Mouse (Mus musculus): ENCODE data around the gene Acvr1c. TPM values are rescaled to one million over a fixed set of nuclear protein-coding genes. Genes with fewer than 3 reads are reported as not detected.

The Acvr1c gene
- polyA plus RNA-seq (2014; fragmentation: Nextera tagmentation; extraction: Ambion mirVana): 0.58 and 0.63 TPM in 2 replicates

GRCm38 (mm10) chr2:58357414-58358131 is at the start of gene Acvr1c:
Gene Acvr1c (minus strand): TSS chr2:58357895.
- 1% methylated on average over 61 of the region's 65 CpGs for WGBS
- H3K27me3 ChIP-seq (ENCODE audit: control insufficient read depth, insufficient read depth, low read length): peaks cover 31% of the 10 kb centered on the region
- ATAC-seq (ENCODE audit: low FRiP score) (peak; percentile 84), DNase-seq (ENCODE audit: low spot score) (peak; percentile 35)
- H3K4me2 ChIP-seq (replicated peaks): peak within 1 kb of the TSS; percentile 100
- H3K27ac ChIP-seq: no peak within 1 kb of the TSS
- H3K9ac ChIP-seq: peak within 1 kb of the TSS; percentile 62
- no peaks in the 10 kb centered on the region for H3K9me3 ChIP-seq (ENCODE audit: control insufficient read depth, low read length)
- H3K4me3 ChIP-seq (replicated peaks; ENCODE audit: low read length): peak within 1 kb of the TSS; percentile 63
- no peaks in the 10 kb centered on the region for H3K36me3 ChIP-seq (replicated peaks; ENCODE audit: control insufficient read depth, insufficient read depth)
- peaks cover 13% of the 10 kb centered on the region for H3K4me1 ChIP-seq (replicated peaks; ENCODE audit: control insufficient read depth, insufficient read depth, low read length)

GRCm38 (mm10) chr2:58403481-58403880 is 45.8 kb upstream of the Acvr1c start:
- WGBS: 94% methylated on average over 2 of the region's 2 CpGs

GRCm38 (mm10) chr2:58388601-58389000 is 30.9 kb upstream of the Acvr1c start:
- Histone ChIP-seq H3K4me3 (replicated peaks; ENCODE audit: low read length) (no peak overlapping the region), H3K9ac (no peak overlapping the region), H3K4me1 (replicated peaks; ENCODE audit: control insufficient read depth, insufficient read depth, low read length) (no peaks in the 10 kb centered on the region), H3K4me2 (replicated peaks) (no peak overlapping the region), H3K27ac (no peak overlapping the region), H3K9me3 (ENCODE audit: control insufficient read depth, low read length) (no peaks in the 10 kb centered on the region), H3K27me3 (ENCODE audit: control insufficient read depth, insufficient read depth, low read length) (no peaks in the 10 kb centered on the region), H3K36me3 (replicated peaks; ENCODE audit: control insufficient read depth, insufficient read depth) (no peaks in the 10 kb centered on the region)
- ATAC-seq (ENCODE audit: low FRiP score) (no peak), DNase-seq (ENCODE audit: low spot score) (no peak)
- 81% methylated on average over 7 of the region's 7 CpGs for WGBS

More at GRCm38 (mm10) chr2:58403481-58403880, 45.8 kb upstream of the Acvr1c start:
- H3K27ac ChIP-seq: no peak overlapping the region
- no peaks in the 10 kb centered on the region for H3K27me3 ChIP-seq (ENCODE audit: control insufficient read depth, insufficient read depth, low read length)
- ATAC-seq (ENCODE audit: low FRiP score) (no peak), DNase-seq (ENCODE audit: low spot score) (no peak)
- H3K36me3 ChIP-seq (replicated peaks; ENCODE audit: control insufficient read depth, insufficient read depth): no peaks in the 10 kb centered on the region
- H3K9ac ChIP-seq: no peak overlapping the region
- no peaks in the 10 kb centered on the region for H3K4me1 ChIP-seq (replicated peaks; ENCODE audit: control insufficient read depth, insufficient read depth, low read length)
- no peak overlapping the region for H3K4me3 ChIP-seq (replicated peaks; ENCODE audit: low read length)
- H3K4me2 ChIP-seq (replicated peaks): no peak overlapping the region
- no peaks in the 10 kb centered on the region for H3K9me3 ChIP-seq (ENCODE audit: control insufficient read depth, low read length)

GRCm38 (mm10) chr2:58380020-58380419 is 22.3 kb upstream of the Acvr1c start:
- H3K4me3 ChIP-seq (replicated peaks; ENCODE audit: low read length): no peak overlapping the region
- H3K27ac ChIP-seq: no peak overlapping the region
- no peaks in the 10 kb centered on the region for H3K36me3 ChIP-seq (replicated peaks; ENCODE audit: control insufficient read depth, insufficient read depth)
- H3K4me1 ChIP-seq (replicated peaks; ENCODE audit: control insufficient read depth, insufficient read depth, low read length): no peaks in the 10 kb centered on the region
- H3K27me3 ChIP-seq (ENCODE audit: control insufficient read depth, insufficient read depth, low read length): no peaks in the 10 kb centered on the region
- no peak overlapping the region for H3K9ac ChIP-seq
- DNase-seq (ENCODE audit: low spot score): no peak
- H3K4me2 ChIP-seq (replicated peaks): no peak overlapping the region
- ATAC-seq (ENCODE audit: low FRiP score): 0 out of 2 replicates have a peak, but pooled peaks have one; percentile 16
- 59% methylated on average over 5 of the region's 5 CpGs for whole genome bisulfite sequencing
- 0 out of 2 replicates have a peak, but pooled peaks cover under 1% of the 10 kb centered on the region for H3K9me3 ChIP-seq (ENCODE audit: control insufficient read depth, low read length)

GRCm38 (mm10) chr2:58379475-58379874 is 21.8 kb upstream of the Acvr1c start:
- Histone ChIP-seq H3K36me3 (replicated peaks; ENCODE audit: control insufficient read depth, insufficient read depth) (no peaks in the 10 kb centered on the region), H3K9me3 (ENCODE audit: control insufficient read depth, low read length) (0 out of 2 replicates have a peak, but pooled peaks cover 5% of the 10 kb centered on the region), H3K4me3 (replicated peaks; ENCODE audit: low read length) (no peak overlapping the region), H3K27me3 (ENCODE audit: control insufficient read depth, insufficient read depth, low read length) (no peaks in the 10 kb centered on the region), H3K9ac (no peak overlapping the region), H3K27ac (no peak overlapping the region), H3K4me1 (replicated peaks; ENCODE audit: control insufficient read depth, insufficient read depth, low read length) (no peaks in the 10 kb centered on the region), H3K4me2 (replicated peaks) (no peak overlapping the region)
- DNase-seq (ENCODE audit: low spot score) (no peak), ATAC-seq (ENCODE audit: low FRiP score) (peak; percentile 58; the same call in 1 of the 2 replicates)
- whole genome bisulfite sequencing: 28% methylated on average over 1 of the region's 1 CpGs

- H3K4me2 ChIP-seq (replicated peaks): no peak overlapping the region
- no peak overlapping the region for H3K4me3 ChIP-seq (replicated peaks; ENCODE audit: low read length)
- no peaks in the 10 kb centered on the region for H3K4me1 ChIP-seq (replicated peaks; ENCODE audit: control insufficient read depth, insufficient read depth, low read length)
- 0 out of 2 replicates have a peak, but pooled peaks cover 5% of the 10 kb centered on the region for H3K9me3 ChIP-seq (ENCODE audit: control insufficient read depth, low read length)
- DNase-seq (ENCODE audit: low spot score) (no peak), ATAC-seq (ENCODE audit: low FRiP score) (peak; percentile 49; the same call in 1 of the 2 replicates)
- H3K36me3 ChIP-seq (replicated peaks; ENCODE audit: control insufficient read depth, insufficient read depth): no peaks in the 10 kb centered on the region
- H3K9ac ChIP-seq: no peak overlapping the region
- WGBS: 47% methylated on average over 9 of the region's 9 CpGs
- no peaks in the 10 kb centered on the region for H3K27me3 ChIP-seq (ENCODE audit: control insufficient read depth, insufficient read depth, low read length)
- no peak overlapping the region for H3K27ac ChIP-seq
Measured at GRCm38 (mm10) chr2:58377417-58378130, 19.9 kb upstream of the Acvr1c start.

GRCm38 (mm10) chr2:58366196-58366595 is 8.5 kb upstream of the Acvr1c start:
- Histone ChIP-seq H3K36me3 (replicated peaks; ENCODE audit: control insufficient read depth, insufficient read depth) (no peaks in the 10 kb centered on the region), H3K27me3 (ENCODE audit: control insufficient read depth, insufficient read depth, low read length) (no peaks in the 10 kb centered on the region), H3K9me3 (ENCODE audit: control insufficient read depth, low read length) (no peaks in the 10 kb centered on the region), H3K27ac (no peak overlapping the region), H3K4me2 (replicated peaks) (no peak overlapping the region), H3K9ac (no peak overlapping the region), H3K4me3 (replicated peaks; ENCODE audit: low read length) (no peak overlapping the region), H3K4me1 (replicated peaks; ENCODE audit: control insufficient read depth, insufficient read depth, low read length) (no peaks in the 10 kb centered on the region)
- no peak for ATAC-seq (ENCODE audit: low FRiP score)
- DNase-seq (ENCODE audit: low spot score): no peak
- 79% methylated on average over 3 of the region's 3 CpGs for WGBS

GRCm38 (mm10) chr2:58361361-58362046 is 3.8 kb upstream of the Acvr1c start:
- Histone ChIP-seq H3K9me3 (ENCODE audit: control insufficient read depth, low read length) (no peaks in the 10 kb centered on the region), H3K4me2 (replicated peaks) (no peak overlapping the region), H3K27me3 (ENCODE audit: control insufficient read depth, insufficient read depth, low read length) (peaks cover 14% of the 10 kb centered on the region), H3K36me3 (replicated peaks; ENCODE audit: control insufficient read depth, insufficient read depth) (no peaks in the 10 kb centered on the region), H3K4me3 (replicated peaks; ENCODE audit: low read length) (no peak overlapping the region), H3K27ac (no peak overlapping the region), H3K4me1 (replicated peaks; ENCODE audit: control insufficient read depth, insufficient read depth, low read length) (peaks cover 13% of the 10 kb centered on the region), H3K9ac (no peak overlapping the region)
- DNase-seq (ENCODE audit: low spot score) (no peak), ATAC-seq (ENCODE audit: low FRiP score) (no peak)
- WGBS: 92% methylated on average over 3 of the region's 3 CpGs

- H3K4me1 ChIP-seq (replicated peaks; ENCODE audit: control insufficient read depth, insufficient read depth, low read length): peaks cover 13% of the 10 kb centered on the region
- WGBS: 7% methylated on average over 3 of the region's 3 CpGs
- H3K4me2 ChIP-seq (replicated peaks): peak overlapping the region; percentile 100
- DNase-seq (ENCODE audit: low spot score): no peak
- H3K4me3 ChIP-seq (replicated peaks; ENCODE audit: low read length): peak overlapping the region; percentile 63
- no peaks in the 10 kb centered on the region for H3K36me3 ChIP-seq (replicated peaks; ENCODE audit: control insufficient read depth, insufficient read depth)
- H3K27me3 ChIP-seq (ENCODE audit: control insufficient read depth, insufficient read depth, low read length): peaks cover 31% of the 10 kb centered on the region
- 0 out of 2 replicates have a peak overlapping the region, but pooled peaks have one; percentile 62 for H3K9ac ChIP-seq
- H3K9me3 ChIP-seq (ENCODE audit: control insufficient read depth, low read length): no peaks in the 10 kb centered on the region
- ATAC-seq (ENCODE audit: low FRiP score): 0 out of 2 replicates have a peak, but pooled peaks have one; percentile 23
- no peak overlapping the region for H3K27ac ChIP-seq
Measured at GRCm38 (mm10) chr2:58358132-58358460, 401 bp upstream of the Acvr1c start.

All from hindbrain, embryonic 14.5 days (tissue).